Mouse (Mus musculus): ENCODE results near the gene Cib3. TPM values are rescaled to one million over a fixed set of nuclear protein-coding genes. Genes with fewer than 3 reads are reported as not detected.
A peak's percentile ranks its signal among the peaks of the same experiment; 100 is the strongest.

Gene Cib3
- 0.11 TPM in 1 of 2 replicates, not detected in the other for polyA plus RNA-seq (2015; fragmentation: Nextera tagmentation; extraction: Ambion mirVana)

DNA sequence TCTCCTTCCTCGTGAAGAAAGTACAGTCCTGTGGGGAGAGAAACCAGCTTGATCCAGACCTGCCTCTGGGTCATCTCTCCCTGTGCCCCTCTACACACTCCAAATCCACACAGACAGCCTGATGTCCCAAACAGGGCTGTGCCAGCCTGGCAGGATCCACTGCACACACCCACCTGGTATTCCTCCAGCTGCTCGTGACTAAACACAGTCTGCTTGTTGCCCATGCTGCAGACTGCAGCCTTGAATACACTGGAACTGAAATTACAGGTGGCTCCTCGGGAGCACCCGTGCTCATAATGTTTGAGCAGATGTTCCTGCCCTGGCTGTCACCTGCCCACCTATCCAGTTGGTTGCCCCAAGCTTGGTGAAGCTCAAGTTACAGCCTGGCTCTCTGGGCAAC is at the start of gene Cib3:
Cib3 (minus strand) TSS at position 87 of the 400 bp plus-strand sequence.
- no peaks in the 10 kb centered on the region for H3K36me3 ChIP-seq (ENCODE audit: control insufficient read depth, insufficient read depth, low read length)
- no peak within 1 kb of the TSS for H3K9ac ChIP-seq (ENCODE audit: low read depth, low read length)
- H3K27me3 ChIP-seq (ENCODE audit: control insufficient read depth, insufficient read depth, low read depth, low read length): peaks cover 12% of the 10 kb centered on the region
- H3K4me2 ChIP-seq (ENCODE audit: low read length): no peak within 1 kb of the TSS
- no peaks in the 10 kb centered on the region for H3K9me3 ChIP-seq (replicated peaks; ENCODE audit: control insufficient read depth, low read length, poor library complexity, severe bottlenecking)
- no peaks in the 10 kb centered on the region for H3K4me1 ChIP-seq (ENCODE audit: control insufficient read depth, insufficient read depth, low read length)
- 57% methylated on average over 4 of the region's 4 CpGs for WGBS
- no peak for ATAC-seq
- no peak within 1 kb of the TSS for H3K4me3 ChIP-seq (ENCODE audit: low read depth, low read length)
- no peak within 1 kb of the TSS for H3K27ac ChIP-seq (ENCODE audit: low read length)

DNA sequence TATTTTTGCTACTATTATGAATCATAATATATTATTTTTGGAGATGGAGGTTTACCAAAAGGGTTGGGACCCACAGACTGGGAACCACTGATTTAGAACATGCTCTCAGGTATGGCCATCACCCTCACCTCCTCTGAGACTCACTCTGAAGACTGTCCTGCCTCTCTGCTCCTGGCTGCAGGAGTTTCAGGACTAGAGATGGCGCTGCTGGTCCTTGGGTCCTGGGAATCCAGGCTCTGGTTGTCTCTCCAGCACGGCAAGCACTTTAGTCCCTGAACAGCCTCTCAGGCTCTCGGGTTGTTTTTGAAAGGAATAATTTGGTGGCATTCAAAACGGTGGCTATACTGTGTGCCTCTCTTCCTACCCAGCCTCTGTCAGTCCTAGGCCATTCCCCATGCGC is 49.2 kb upstream of the Cib3 start:
- H3K36me3 ChIP-seq (ENCODE audit: control insufficient read depth, insufficient read depth, low read length): peaks cover 2% of the 10 kb centered on the region; the same call in 1 of the 2 replicates
- WGBS: 54% methylated on average over 5 of the region's 5 CpGs
- H3K4me3 ChIP-seq (ENCODE audit: low read depth, low read length): no peak overlapping the region
- H3K9ac ChIP-seq (ENCODE audit: low read depth, low read length): no peak overlapping the region
- no peaks in the 10 kb centered on the region for H3K4me1 ChIP-seq (ENCODE audit: control insufficient read depth, insufficient read depth, low read length)
- H3K27me3 ChIP-seq (ENCODE audit: control insufficient read depth, insufficient read depth, low read depth, low read length): no peaks in the 10 kb centered on the region
- no peaks in the 10 kb centered on the region for H3K9me3 ChIP-seq (replicated peaks; ENCODE audit: control insufficient read depth, low read length, poor library complexity, severe bottlenecking)
- ATAC-seq: no peak
- no peak overlapping the region for H3K4me2 ChIP-seq (ENCODE audit: low read length)
- no peak overlapping the region for H3K27ac ChIP-seq (ENCODE audit: low read length)

DNA sequence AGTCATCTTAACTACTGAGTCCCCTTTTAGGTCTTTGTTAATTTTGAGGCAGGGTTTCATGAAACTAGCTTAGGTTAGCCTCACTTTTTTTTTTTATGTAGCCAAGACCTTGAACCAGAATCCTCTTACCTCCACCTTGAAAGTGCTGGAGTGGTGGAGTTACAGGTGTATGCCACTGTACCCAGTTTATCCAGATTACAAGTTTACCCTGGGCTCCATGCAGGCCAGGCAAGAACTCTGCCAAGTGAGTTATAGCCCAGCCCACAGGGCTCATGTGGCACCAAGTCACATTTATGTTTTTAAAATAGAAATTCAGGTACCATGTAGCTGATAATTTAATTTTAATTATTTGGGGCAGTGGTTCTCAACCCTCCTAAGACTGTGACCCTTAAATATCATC is 48.8 kb upstream of the Cib3 start:
- Histone ChIP-seq H3K36me3 (ENCODE audit: control insufficient read depth, insufficient read depth, low read length) (peaks cover 2% of the 10 kb centered on the region; the same call in 1 of the 2 replicates), H3K27me3 (ENCODE audit: control insufficient read depth, insufficient read depth, low read depth, low read length) (no peaks in the 10 kb centered on the region), H3K9ac (ENCODE audit: low read depth, low read length) (no peak overlapping the region), H3K27ac (ENCODE audit: low read length) (no peak overlapping the region), H3K9me3 (replicated peaks; ENCODE audit: control insufficient read depth, low read length, poor library complexity, severe bottlenecking) (no peaks in the 10 kb centered on the region), H3K4me2 (ENCODE audit: low read length) (no peak overlapping the region), H3K4me3 (ENCODE audit: low read depth, low read length) (no peak overlapping the region), H3K4me1 (ENCODE audit: control insufficient read depth, insufficient read depth, low read length) (no peaks in the 10 kb centered on the region)
- no peak for ATAC-seq

DNA sequence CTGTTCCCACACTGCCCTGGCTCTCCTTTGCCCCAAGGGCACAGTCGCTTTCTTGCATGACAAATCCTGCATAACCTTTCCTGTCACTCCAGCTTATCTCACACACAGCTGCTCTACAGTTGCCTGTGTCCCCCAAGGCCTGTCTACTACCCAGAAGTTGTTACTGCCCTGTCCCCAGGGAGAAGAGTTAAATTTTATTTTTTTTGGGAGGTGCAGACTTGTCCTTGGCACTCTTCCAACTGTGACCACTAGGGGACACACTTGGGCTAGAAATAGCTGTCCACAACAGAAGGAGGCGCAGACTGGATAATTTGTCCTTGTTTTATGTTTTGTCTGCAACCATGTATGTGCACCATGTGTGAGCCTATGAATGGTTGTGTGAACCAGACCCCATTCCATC is 48.4 kb upstream of the Cib3 start:
- 33% methylated on average over 2 of the region's 2 CpGs for WGBS
- ATAC-seq: peak; percentile 52
- H3K4me3 ChIP-seq (ENCODE audit: low read depth, low read length): no peak overlapping the region

DNA sequence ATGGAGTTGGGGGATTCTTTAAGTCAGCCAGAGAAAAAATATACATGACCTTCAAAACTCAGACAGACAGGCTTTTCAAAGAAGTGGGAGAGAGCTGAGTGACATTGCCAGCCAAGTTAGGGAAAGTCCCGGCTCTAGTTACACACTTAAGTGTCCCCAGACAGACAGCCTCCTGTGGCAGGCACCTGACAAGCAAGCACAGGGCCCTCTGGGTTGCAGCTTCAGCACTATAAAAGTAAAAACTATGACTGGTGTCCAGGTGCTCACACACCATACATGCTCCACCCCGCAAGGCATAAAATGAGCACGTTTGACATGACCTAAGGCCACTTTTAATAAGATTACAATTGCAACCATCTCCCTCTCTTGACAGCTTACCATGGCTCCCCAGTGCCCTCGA is 47.9 kb upstream of the Cib3 start:
- no peak for ATAC-seq

More for the DNA sequence above, 48.4 kb upstream of the Cib3 start:
- Histone ChIP-seq H3K36me3 (ENCODE audit: control insufficient read depth, insufficient read depth, low read length) (peaks cover 2% of the 10 kb centered on the region; the same call in 1 of the 2 replicates), H3K4me2 (ENCODE audit: low read length) (no peak overlapping the region), H3K9ac (ENCODE audit: low read depth, low read length) (no peak overlapping the region), H3K27me3 (ENCODE audit: control insufficient read depth, insufficient read depth, low read depth, low read length) (no peaks in the 10 kb centered on the region), H3K4me1 (ENCODE audit: control insufficient read depth, insufficient read depth, low read length) (no peaks in the 10 kb centered on the region), H3K27ac (ENCODE audit: low read length) (no peak overlapping the region), H3K9me3 (replicated peaks; ENCODE audit: control insufficient read depth, low read length, poor library complexity, severe bottlenecking) (no peaks in the 10 kb centered on the region)

DNA sequence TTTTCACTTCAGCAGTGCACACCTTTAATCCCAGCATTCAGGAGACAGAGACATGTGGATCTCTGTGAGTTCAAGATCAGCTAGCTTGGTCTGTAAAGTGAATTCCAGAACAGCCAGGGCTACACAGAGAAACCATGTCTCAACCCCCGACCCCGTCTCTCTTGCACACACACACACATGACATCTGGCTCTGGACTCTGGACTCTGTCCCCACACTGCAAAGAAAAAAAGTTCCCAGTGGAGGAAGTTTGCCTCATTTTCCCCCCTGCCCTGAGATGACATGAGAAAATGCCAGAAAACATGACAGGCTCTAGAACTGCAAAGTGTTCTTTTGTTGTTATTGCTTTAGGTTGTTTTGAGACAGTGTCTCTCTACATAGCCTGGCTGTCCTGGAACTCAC is 47.2 kb upstream of the Cib3 start:
- peaks cover 8% of the 10 kb centered on the region for H3K36me3 ChIP-seq (ENCODE audit: control insufficient read depth, insufficient read depth, low read length)
- no peak for ATAC-seq
- no peak overlapping the region for H3K4me2 ChIP-seq (ENCODE audit: low read length)
- H3K9ac ChIP-seq (ENCODE audit: low read depth, low read length): no peak overlapping the region
- H3K4me3 ChIP-seq (ENCODE audit: low read depth, low read length): no peak overlapping the region
- no peak overlapping the region for H3K27ac ChIP-seq (ENCODE audit: low read length)
- H3K9me3 ChIP-seq (replicated peaks; ENCODE audit: control insufficient read depth, low read length, poor library complexity, severe bottlenecking): no peaks in the 10 kb centered on the region
- H3K4me1 ChIP-seq (ENCODE audit: control insufficient read depth, insufficient read depth, low read length): no peaks in the 10 kb centered on the region
- 89% methylated on average over 2 of the region's 2 CpGs for WGBS
- no peaks in the 10 kb centered on the region for H3K27me3 ChIP-seq (ENCODE audit: control insufficient read depth, insufficient read depth, low read depth, low read length)

More for the DNA sequence above, 47.9 kb upstream of the Cib3 start:
- H3K4me3 ChIP-seq (ENCODE audit: low read depth, low read length): no peak overlapping the region
- no peaks in the 10 kb centered on the region for H3K9me3 ChIP-seq (replicated peaks; ENCODE audit: control insufficient read depth, low read length, poor library complexity, severe bottlenecking)
- H3K27me3 ChIP-seq (ENCODE audit: control insufficient read depth, insufficient read depth, low read depth, low read length): no peaks in the 10 kb centered on the region
- no peak overlapping the region for H3K4me2 ChIP-seq (ENCODE audit: low read length)
- WGBS: 49% methylated on average over 4 of the region's 4 CpGs
- H3K9ac ChIP-seq (ENCODE audit: low read depth, low read length): no peak overlapping the region
- H3K36me3 ChIP-seq (ENCODE audit: control insufficient read depth, insufficient read depth, low read length): peaks cover 4% of the 10 kb centered on the region; the same call in 1 of the 2 replicates
- no peak overlapping the region for H3K27ac ChIP-seq (ENCODE audit: low read length)
- no peaks in the 10 kb centered on the region for H3K4me1 ChIP-seq (ENCODE audit: control insufficient read depth, insufficient read depth, low read length)

DNA sequence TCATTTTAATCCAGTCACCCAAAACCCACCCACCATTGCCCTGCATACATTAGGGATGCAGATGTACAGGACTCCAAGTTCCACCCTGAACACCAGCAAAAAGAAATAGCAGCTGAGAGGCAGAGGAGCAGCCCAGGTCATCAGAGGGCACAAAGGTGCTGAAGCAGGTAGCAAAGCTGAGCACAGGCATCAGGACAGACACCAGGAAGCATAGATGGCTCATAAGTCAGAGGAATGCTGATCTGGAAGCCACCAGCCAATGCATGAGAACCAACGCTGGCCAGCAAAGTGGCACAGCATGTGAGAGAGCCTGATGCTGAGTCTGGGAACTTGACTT is 45.2 kb upstream of the Cib3 start:
- H3K9me3 ChIP-seq (replicated peaks; ENCODE audit: control insufficient read depth, low read length, poor library complexity, severe bottlenecking): no peaks in the 10 kb centered on the region
- no peaks in the 10 kb centered on the region for H3K4me1 ChIP-seq (ENCODE audit: control insufficient read depth, insufficient read depth, low read length)
- H3K4me3 ChIP-seq (ENCODE audit: low read depth, low read length): no peak overlapping the region
- 85% methylated on average over 1 of the region's 1 CpGs for WGBS
- no peak overlapping the region for H3K27ac ChIP-seq (ENCODE audit: low read length)
- H3K27me3 ChIP-seq (ENCODE audit: control insufficient read depth, insufficient read depth, low read depth, low read length): no peaks in the 10 kb centered on the region
- H3K9ac ChIP-seq (ENCODE audit: low read depth, low read length): no peak overlapping the region
- no peak overlapping the region for H3K4me2 ChIP-seq (ENCODE audit: low read length)
- peaks cover 20% of the 10 kb centered on the region for H3K36me3 ChIP-seq (ENCODE audit: control insufficient read depth, insufficient read depth, low read length)
- ATAC-seq: no peak

DNA sequence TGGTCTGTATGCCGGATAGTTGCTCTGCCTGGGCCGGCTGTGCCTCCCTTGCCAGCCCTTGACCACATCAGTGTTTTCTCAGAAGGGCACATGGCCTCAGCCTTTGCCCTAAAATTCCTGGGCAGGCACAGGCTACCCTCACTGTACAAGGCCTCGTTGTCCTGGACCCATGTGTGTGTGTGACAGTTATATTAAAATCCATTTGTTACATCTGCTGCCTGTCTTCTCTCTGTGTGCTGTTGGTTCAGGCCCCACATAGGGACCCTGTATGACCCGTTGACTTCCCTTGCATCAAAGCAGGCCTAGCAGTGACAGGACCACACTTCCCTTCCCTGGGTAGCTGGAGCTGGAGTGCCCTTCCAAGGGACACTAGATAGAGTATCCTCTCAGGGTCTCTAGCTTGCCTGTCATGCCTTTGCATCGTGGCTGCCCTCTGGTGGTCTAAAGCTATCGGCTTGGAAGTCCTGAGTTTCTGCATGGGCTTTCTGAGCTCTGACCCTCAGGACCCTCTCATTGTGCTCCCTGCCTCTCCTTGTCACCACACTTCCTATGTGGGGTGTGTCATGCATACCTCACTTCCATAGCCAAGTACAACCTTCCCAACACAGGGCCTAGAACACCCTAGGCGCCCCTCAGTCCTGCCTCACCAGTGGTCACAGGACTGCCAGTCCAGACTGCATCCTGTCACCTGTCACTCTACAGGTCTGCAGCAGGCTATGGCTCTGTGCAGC is 44.7 kb upstream of the Cib3 start:
- WGBS: 54% methylated on average over 7 of the region's 7 CpGs
- H3K9me3 ChIP-seq (replicated peaks; ENCODE audit: control insufficient read depth, low read length, poor library complexity, severe bottlenecking): no peaks in the 10 kb centered on the region
- ATAC-seq: peak; percentile 57; the same call in 1 of the 2 replicates
- no peak overlapping the region for H3K4me2 ChIP-seq (ENCODE audit: low read length)
- H3K4me1 ChIP-seq (ENCODE audit: control insufficient read depth, insufficient read depth, low read length): no peaks in the 10 kb centered on the region
- H3K36me3 ChIP-seq (ENCODE audit: control insufficient read depth, insufficient read depth, low read length): peaks cover 25% of the 10 kb centered on the region
- no peak overlapping the region for H3K27ac ChIP-seq (ENCODE audit: low read length)
- H3K4me3 ChIP-seq (ENCODE audit: low read depth, low read length): no peak overlapping the region
- no peaks in the 10 kb centered on the region for H3K27me3 ChIP-seq (ENCODE audit: control insufficient read depth, insufficient read depth, low read depth, low read length)
- no peak overlapping the region for H3K9ac ChIP-seq (ENCODE audit: low read depth, low read length)

DNA sequence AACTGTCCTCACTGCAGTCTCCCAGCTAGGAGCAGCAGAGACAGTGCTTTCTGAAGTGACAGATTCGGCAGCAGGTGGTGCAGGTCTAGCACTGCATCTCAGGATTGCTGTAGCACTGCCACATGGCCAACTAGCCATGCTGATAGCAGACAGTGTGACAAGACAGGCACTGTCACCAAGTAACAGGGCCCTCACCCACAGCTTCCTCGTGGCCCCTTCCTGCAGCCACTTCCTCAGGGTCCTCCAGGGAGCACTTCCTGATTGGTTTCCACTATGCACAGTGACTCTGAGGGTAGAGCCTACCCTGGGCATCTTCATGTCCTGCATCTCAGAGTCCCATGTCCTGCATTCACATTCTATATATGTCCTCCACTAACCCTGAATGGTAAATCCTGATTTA is 32.0 kb upstream of the Cib3 start:
- Histone ChIP-seq H3K4me2 (ENCODE audit: low read length) (no peak overlapping the region), H3K9me3 (replicated peaks; ENCODE audit: control insufficient read depth, low read length, poor library complexity, severe bottlenecking) (no peaks in the 10 kb centered on the region), H3K9ac (ENCODE audit: low read depth, low read length) (no peak overlapping the region), H3K4me1 (ENCODE audit: control insufficient read depth, insufficient read depth, low read length) (peaks cover 18% of the 10 kb centered on the region), H3K27ac (ENCODE audit: low read length) (no peak overlapping the region), H3K36me3 (ENCODE audit: control insufficient read depth, insufficient read depth, low read length) (peaks cover 9% of the 10 kb centered on the region), H3K27me3 (ENCODE audit: control insufficient read depth, insufficient read depth, low read depth, low read length) (no peaks in the 10 kb centered on the region), H3K4me3 (ENCODE audit: low read depth, low read length) (no peak overlapping the region)
- ATAC-seq: no peak
- 80% methylated on average over 2 of the region's 2 CpGs for WGBS

All from midbrain, embryonic 16.5 days (tissue).